Mouse (Mus musculus) gastrocnemius, postnatal 25 days (tissue): ENCODE results near the gene Ube3c. TPM values are rescaled to one million over a fixed set of nuclear protein-coding genes. Genes with fewer than 3 reads are reported as not detected.

Source experiments
- DNase-seq: peaks from one replicate; pipeline ENCODE4 v3.0.0; 2022
- total RNA-seq, 2 experiments: library from RNA; stranded (reverse); gene quantifications; 1 replicate in 1 of 2; 2 replicates in 1 of 2; pipeline ENCODE4 v1.2.3; 2021

Gene Ube3c
- total RNA-seq, 2 experiments from 2014 or later = 30.6 to 31.6 TPM

GRCm38 (mm10) chr5:29672551-29672950 lies 103.5 kb downstream of the Ube3c start:
- no peak for DNase-seq

- no peak for DNase-seq
Observed at GRCm38 (mm10) chr5:29674305-29674704, 105.3 kb downstream of the Ube3c start.

DNA sequence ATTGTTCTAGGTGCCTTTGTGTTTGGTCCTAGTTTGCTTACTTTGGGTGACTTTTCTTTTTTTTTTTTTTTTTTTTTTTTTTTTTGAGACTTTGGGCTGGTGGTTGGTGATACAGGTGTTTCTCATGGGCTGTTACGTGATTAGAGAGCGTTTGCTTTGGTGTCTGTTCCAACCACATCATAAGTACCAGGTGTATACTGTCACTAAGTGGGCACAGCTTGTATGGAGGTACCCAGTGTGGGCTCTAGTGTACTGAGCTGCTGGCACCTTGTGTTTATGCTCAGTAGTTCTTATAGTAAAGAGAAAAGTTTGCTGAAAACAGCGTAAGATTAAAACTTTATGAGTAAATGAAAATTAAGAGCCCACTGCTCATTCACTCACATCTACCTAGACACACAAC lies 107.4 kb downstream of the Ube3c start:
- no peak for DNase-seq

- no peak for DNase-seq
Observed at GRCm38 (mm10) chr5:29685085-29685484, 116.0 kb downstream of the Ube3c start.

- no peak for DNase-seq
Observed at GRCm38 (mm10) chr5:29687671-29688070, 118.6 kb downstream of the Ube3c start.

DNA sequence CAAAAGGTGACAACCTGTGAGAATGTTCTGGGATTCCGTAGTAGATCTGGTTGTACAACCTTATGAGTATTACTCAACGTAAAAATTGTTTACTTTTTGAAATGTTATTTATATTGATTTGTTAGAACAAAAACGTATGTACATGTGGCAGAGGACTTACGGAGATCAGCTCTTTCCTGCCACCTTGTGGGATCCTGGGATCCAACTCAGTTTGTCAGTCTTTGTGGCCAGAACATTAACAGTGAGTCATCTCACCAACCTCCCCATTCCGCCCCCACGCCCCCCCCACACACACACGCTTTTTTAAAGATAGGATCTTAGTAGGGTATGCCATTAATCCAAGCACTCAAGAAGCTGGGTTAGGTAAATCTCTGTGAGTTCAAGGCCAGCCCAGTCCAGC lies 119.3 kb downstream of the Ube3c start:
- no peak for DNase-seq

- DNase-seq = no peak
Observed at GRCm38 (mm10) chr5:29698493-29698892, 129.5 kb downstream of the Ube3c start.

DNA sequence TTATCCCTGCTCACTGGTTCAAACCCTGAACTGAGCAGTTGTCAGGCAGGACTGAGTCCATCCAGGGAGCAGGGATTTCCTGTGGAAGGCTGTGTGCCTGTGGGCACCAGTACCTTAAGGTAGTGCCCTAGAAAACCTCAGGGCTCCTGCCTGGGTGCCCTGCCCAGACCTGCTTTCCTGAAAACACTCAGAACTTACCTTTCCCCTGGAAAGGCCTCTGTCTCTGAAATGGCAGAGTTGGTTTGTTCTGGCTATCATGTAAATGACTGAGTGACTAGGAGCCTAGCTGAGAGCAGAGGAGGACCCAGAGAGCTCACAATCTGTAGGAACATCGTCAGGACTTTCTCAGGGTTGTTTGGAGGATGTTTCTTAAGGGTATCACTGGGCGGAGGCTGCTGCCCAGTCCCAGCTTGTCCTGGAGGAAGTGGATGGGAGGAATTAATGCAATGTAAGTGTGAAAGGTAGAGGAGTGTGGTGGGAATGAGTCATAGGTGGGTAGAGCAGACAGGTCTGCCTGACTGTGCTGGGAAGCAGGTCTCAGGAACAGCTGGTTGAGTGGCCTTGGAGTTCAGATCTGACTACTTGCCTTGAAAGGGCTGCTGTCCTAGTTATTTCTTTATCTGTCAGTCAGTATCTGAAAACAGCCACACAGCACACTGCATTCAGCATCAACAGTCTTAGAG lies 130.6 kb downstream of the Ube3c start:
- DNase-seq = no peak

DNA sequence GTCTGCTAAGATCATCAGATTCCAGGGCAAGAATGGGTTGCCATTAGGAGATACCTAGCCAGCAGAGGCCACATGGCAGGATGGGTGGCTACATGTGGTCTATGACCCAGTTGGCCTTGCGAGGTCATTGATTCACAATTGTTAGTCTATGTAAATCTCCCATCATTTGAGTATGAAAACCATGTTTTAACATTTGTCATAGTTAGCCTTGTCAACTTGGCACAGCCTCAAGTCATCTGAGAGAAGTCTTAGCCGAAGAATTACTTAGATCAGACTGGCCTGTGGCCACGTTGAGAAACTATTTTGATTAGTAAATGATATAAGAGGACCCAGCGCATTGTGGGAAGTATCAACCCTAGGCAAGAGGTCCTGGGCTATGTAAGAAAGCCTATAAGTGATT lies 138.2 kb downstream of the Ube3c start:
- DNase-seq = no peak

DNA sequence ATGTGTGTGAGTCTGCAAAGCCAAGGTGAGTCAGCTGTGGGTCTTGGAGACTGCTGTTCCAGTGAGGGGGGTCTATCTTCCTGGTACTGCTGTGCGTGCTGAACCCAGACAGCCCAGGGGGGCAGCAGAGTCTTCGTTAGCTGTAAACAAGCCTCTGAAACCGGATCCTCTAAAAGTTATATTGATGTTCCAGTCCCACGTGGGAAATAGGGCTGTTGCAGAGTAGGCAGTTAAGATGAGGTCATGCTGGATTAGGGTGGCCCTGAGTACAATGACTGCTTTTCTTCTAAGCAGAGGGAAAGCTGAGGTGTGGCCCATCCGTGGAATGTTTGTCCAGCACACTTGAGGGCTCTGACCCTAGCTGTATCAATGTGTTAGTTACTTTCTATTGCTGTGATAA lies 139.2 kb downstream of the Ube3c start:
- DNase-seq = peak; percentile 15

GRCm38 (mm10) chr5:29711631-29712030 lies 142.6 kb downstream of the Ube3c start:
- DNase-seq = no peak

DNA sequence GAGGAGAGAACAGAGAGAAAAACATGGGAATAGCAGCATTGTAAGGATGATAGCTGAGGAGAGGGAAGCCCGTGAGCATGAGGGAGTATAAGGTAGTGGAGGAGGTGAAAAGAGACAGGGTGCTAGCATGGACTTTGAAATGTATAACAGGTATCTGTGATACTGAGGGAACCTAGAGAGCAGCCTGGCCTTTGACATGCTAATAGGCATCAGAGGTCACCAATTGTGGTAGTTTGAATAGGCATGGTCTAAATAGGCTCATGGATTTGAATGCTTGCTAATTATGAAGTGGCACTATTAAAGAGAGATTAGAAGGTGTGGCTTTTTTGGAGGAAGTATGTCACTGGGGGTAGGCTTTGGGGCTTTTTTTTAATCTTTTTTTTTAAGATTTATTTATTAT lies 143.9 kb downstream of the Ube3c start:
- DNase-seq = no peak

GRCm38 (mm10) chr5:29721159-29721558 lies 152.1 kb downstream of the Ube3c start:
- no peak for DNase-seq

- no peak for DNase-seq
Observed at GRCm38 (mm10) chr5:29725369-29725768, 156.3 kb downstream of the Ube3c start.

Other genes with a start within 250 kb of the Ube3c start
- 10 to 100 TPM in 1 of 2 experiments, 1 to 10 TPM in 1; 9.0 to 11.0 TPM for gene Lmbr1, start 190.9 kb upstream of the Ube3c start, total RNA-seq
- 10 to 100 TPM; 10.4 to 10.8 TPM for gene Nom1, start 134.6 kb upstream of the Ube3c start, total RNA-seq
- gene Mnx1, start 90.8 kb upstream of the Ube3c start, total RNA-seq = not detected
- 10 to 100 TPM; 61.5 to 70.9 TPM for gene Dnajb6, start 166.4 kb downstream of the Ube3c start, total RNA-seq
- gene Gm5129, start 166.7 kb downstream of the Ube3c start, total RNA-seq = not detected